ENCODE assay signal across 26 mouse cellular contexts in genomic region chr7:126174863-126175262, GRCm38 (mm10). TPM values are rescaled to one million over a fixed set of nuclear protein-coding genes. Genes with fewer than 3 reads are reported as not detected.
DNase-seq lines count a peak whose midpoint lies in the region; ATAC-seq lines count a peak whose summit lies in the region.
"Had no signal": no experiment of that assay in that cellular context is flagged by ENCODE, and none has a peak within 500 bp of the region (broad histone marks: within the 10 kb centered on the region; RNA-seq: fewer than 3 reads in every experiment).

No protein-coding gene starts in this region.

- 72% methylated on average over 2 of the region's 2 CpGs for WGBS in lung, embryonic 16.5 days
- WGBS in intestine, embryonic 16.5 days: 85% methylated on average over 2 of the region's 2 CpGs

- H3K4me2 ChIP-seq in lung, embryonic 16.5 days (ENCODE audit: low read depth, low read length): no peak overlapping the region
- H3K4me2 ChIP-seq in intestine, embryonic 16.5 days (ENCODE audit: low read depth, low read length): no peak overlapping the region
- H3K4me2 ChIP-seq: embryonic facial prominence, embryonic 15.5 days; heart, embryonic 11.5 days; heart, embryonic 15.5 days; hindbrain, embryonic 14.5 days had no signal

- H3K36me3 ChIP-seq in lung, embryonic 16.5 days (ENCODE audit: control insufficient read depth, insufficient read depth, low read length): peaks cover 8% of the 10 kb centered on the region
- 0 out of 2 replicates have a peak, but pooled peaks cover 3% of the 10 kb centered on the region for H3K36me3 ChIP-seq in intestine, embryonic 16.5 days (ENCODE audit: control insufficient read depth, insufficient read depth, low read length)

- H3K27me3 ChIP-seq in lung, embryonic 16.5 days (ENCODE audit: control insufficient read depth, insufficient read depth, low read depth, low read length): no peaks in the 10 kb centered on the region
- no peaks in the 10 kb centered on the region for H3K27me3 ChIP-seq in intestine, embryonic 16.5 days (replicated peaks; ENCODE audit: control insufficient read depth, insufficient read depth, low read length)
- H3K27me3 ChIP-seq: CH12.LX; embryonic facial prominence, embryonic 15.5 days; heart, embryonic 15.5 days; Patski had no signal

- no peaks in the 10 kb centered on the region for H3K9me3 ChIP-seq in lung, embryonic 16.5 days (ENCODE audit: control insufficient read depth, low read length)
- H3K9me3 ChIP-seq in intestine, embryonic 16.5 days (ENCODE audit: control insufficient read depth, low read length): no peaks in the 10 kb centered on the region
- H3K9me3 ChIP-seq: embryonic facial prominence, embryonic 15.5 days; forebrain, embryonic 10.5 days; heart, embryonic 15.5 days; hindbrain, embryonic 10.5 days had no signal

- peak; percentile 7 for DNase-seq in heart, adult 11 months
- no peak for DNase-seq in heart, postnatal 4 days
- DNase-seq in lung, postnatal 4 days: no peak
- DNase-seq in spleen, postnatal 36 days (ENCODE audit: low spot score in 2 of 2): no peak
- DNase-seq: adrenal gland, postnatal 14 days; cerebellum, adult 11 months; cerebellum, adult 8-10 months; cerebellum, postnatal 14 days; gastrocnemius, adult 2 months; gastrocnemius, postnatal 36 days; heart, adult 2 months; heart, postnatal 14 days had no signal

- H3K27ac ChIP-seq in lung, embryonic 16.5 days (ENCODE audit: low read length): peak overlapping the region; percentile 40; the same call in 1 of the 2 replicates
- no peak overlapping the region for H3K27ac ChIP-seq in intestine, embryonic 16.5 days (ENCODE audit: low read length)
- H3K27ac ChIP-seq: forebrain, embryonic 10.5 days; gastrocnemius, adult 2 months; heart, adult 2 months; heart, embryonic 15.5 days; hindbrain, embryonic 10.5 days; hindbrain, embryonic 14.5 days had no signal

- H3K4me1 ChIP-seq in lung, embryonic 16.5 days (replicated peaks; ENCODE audit: control insufficient read depth, insufficient read depth, low read length): peaks cover 7% of the 10 kb centered on the region; the same call in 1 of the 2 replicates
- H3K4me1 ChIP-seq in intestine, embryonic 16.5 days (ENCODE audit: control insufficient read depth, insufficient read depth, low read length): no peaks in the 10 kb centered on the region

- no peak overlapping the region for H3K4me3 ChIP-seq in lung, embryonic 16.5 days (ENCODE audit: low read length)
- H3K4me3 ChIP-seq in intestine, embryonic 16.5 days (ENCODE audit: low read length): no peak overlapping the region
- H3K4me3 ChIP-seq: embryonic facial prominence, embryonic 15.5 days; erythroblast, embryonic 14.5 days; forebrain, embryonic 10.5 days; gastrocnemius, adult 2 months; heart, adult 2 months; heart, embryonic 15.5 days; hindbrain, embryonic 10.5 days had no signal

- no peak overlapping the region for H3K9ac ChIP-seq in lung, embryonic 16.5 days (ENCODE audit: low read length)
- H3K9ac ChIP-seq in intestine, embryonic 16.5 days (ENCODE audit: low read depth, low read length): no peak overlapping the region
- H3K9ac ChIP-seq: embryonic facial prominence, embryonic 15.5 days; heart, embryonic 15.5 days; hindbrain, embryonic 14.5 days had no signal

- ATAC-seq in lung, embryonic 16.5 days (ENCODE audit: low read depth): no peak
- peak; percentile 75 for ATAC-seq in granulocyte monocyte progenitor cell, adult 5-6 weeks (replicated peaks; ENCODE audit: poor library complexity, severe bottlenecking)
- ATAC-seq in intestine, embryonic 16.5 days: no peak
- ATAC-seq: activated CD4-positive, CD25-positive, alpha-beta regulatory T cell, adult 4 months; forebrain, embryonic 14.5 days; Patski had no signal

RNA-seq across cellular contexts. Expression of gene Xpo6, which starts 25.4 kb away (rescaled TPM):
- 10 to 100 TPM; 48.9 to 50.3 TPM for total RNA-seq in heart, postnatal 4 days (2021)
- polyA plus RNA-seq in lung, embryonic 16.5 days (2015; fragmentation: Nextera tagmentation; extraction: Ambion mirVana): 32.3 and 37.5 TPM in 2 replicates
- 143 and 157 TPM in 2 replicates for total RNA-seq in granulocyte monocyte progenitor cell, adult 5-6 weeks (2014; fragmentation: Nextera tagmentation)
- 30.7 and 47.1 TPM in 2 replicates for total RNA-seq in granulocyte monocyte progenitor cell, adult 5-6 weeks (2017)
- polyA plus RNA-seq in intestine, embryonic 16.5 days (2015; fragmentation: Nextera tagmentation; extraction: Ambion mirVana): 27.3 and 28.2 TPM in 2 replicates
